Mouse (Mus musculus) heart, postnatal 0 days (tissue): ENCODE results near the gene Clrn3.

Experiments
- CTCF ChIP-seq: IDR thresholded peaks from 2 replicates; pipeline ENCODE4 v1.5.1; 2016; ENCODE audit warnings: antibody characterized with exemption, control low read depth, low read depth
- EP300 ChIP-seq: IDR thresholded peaks from 2 replicates; pipeline ENCODE4 v1.6.1; 2016; ENCODE audit warnings: antibody characterized with exemption, low read depth

- TF ChIP-seq CTCF (no peak), EP300 (no peak)
Measured at GRCm38 (mm10) chr7:135481150-135481549, 47.3 kb downstream of the Clrn3 start.
